Mouse (Mus musculus) brain, embryonic 14.5 days (tissue): Measurements from ENCODE around the gene Uba7.

Experiments used
- CTCF ChIP-seq: fragments of 200-500 bp; IDR thresholded peaks from 2 replicates; pipeline ENCODE4 v1.5.1; 2012; ENCODE audit warnings: inconsistent platforms, mild to moderate bottlenecking, moderate library complexity, borderline replicate concordance; ENCODE audit not compliant: insufficient read depth, insufficient read length; ENCODE audit errors: extremely low read depth
- POLR2A ChIP-seq: fragments of 200-500 bp; IDR thresholded peaks from 2 replicates; pipeline ENCODE4 v1.6.1; 2012; ENCODE audit warnings: mild to moderate bottlenecking, inconsistent platforms, borderline replicate concordance; ENCODE audit not compliant: poor library complexity, insufficient read depth, insufficient read length, severe bottlenecking; ENCODE audit errors: extremely low read depth

- TF ChIP-seq POLR2A (no peak), CTCF (peak; percentile 96)
These were observed 11.6 kb upstream of the Uba7 start for GRCm38 (mm10) chr9:107963700-107964099.
